Mouse (Mus musculus) olfactory bulb, adult 2 months (tissue): Measurements from ENCODE around the gene Anpep.

Experiments used
- CTCF ChIP-seq: fragments of 200-500 bp; IDR thresholded peaks from 2 replicates; pipeline ENCODE4 v1.5.1; 2012; ENCODE audit warnings: low read depth, mild to moderate bottlenecking, low read length, moderate library complexity; ENCODE audit not compliant: insufficient read depth
- POLR2A ChIP-seq: fragments of 200-500 bp; IDR thresholded peaks from 2 replicates; pipeline ENCODE4 v1.6.1; 2012; ENCODE audit warnings: mild to moderate bottlenecking, low read depth, low read length, moderate library complexity; ENCODE audit not compliant: insufficient read depth

DNA sequence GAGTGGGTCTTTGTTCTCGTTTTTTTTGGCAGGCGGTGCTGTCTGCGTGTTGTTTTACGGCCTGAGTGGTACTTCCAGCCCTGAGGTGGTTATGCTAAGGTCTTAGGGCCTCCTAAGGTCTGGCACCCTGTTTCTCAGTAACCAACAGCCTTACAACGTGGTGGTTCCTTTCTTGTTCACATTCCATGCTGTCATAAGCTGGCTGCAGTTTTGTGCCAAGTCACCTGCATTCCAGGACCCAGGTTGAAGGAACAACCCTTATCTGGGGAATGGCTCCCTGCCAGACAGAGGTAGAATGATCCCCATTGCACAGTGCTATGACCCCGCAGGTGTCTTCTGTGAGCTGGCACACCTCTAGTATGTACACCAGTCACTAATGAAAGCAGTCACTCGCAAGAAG, 7.6 kb upstream of the Anpep start:
- no peak for TF ChIP-seq CTCF
- TF ChIP-seq POLR2A: no peak
